Mouse (Mus musculus) lung, postnatal 0 days (tissue): ENCODE results near the gene Cyp2s1.
A peak's percentile ranks its signal among the peaks of the same experiment; 100 is the strongest.

Experiments used
- CTCF ChIP-seq: IDR thresholded peaks from 2 replicates; pipeline ENCODE4 v1.5.1; 2016; ENCODE audit warnings: antibody characterized with exemption, mild to moderate bottlenecking
- EP300 ChIP-seq: IDR thresholded peaks from 2 replicates; pipeline ENCODE4 v1.6.1; 2016; ENCODE audit warnings: antibody characterized with exemption, mild to moderate bottlenecking, control low read depth

DNA sequence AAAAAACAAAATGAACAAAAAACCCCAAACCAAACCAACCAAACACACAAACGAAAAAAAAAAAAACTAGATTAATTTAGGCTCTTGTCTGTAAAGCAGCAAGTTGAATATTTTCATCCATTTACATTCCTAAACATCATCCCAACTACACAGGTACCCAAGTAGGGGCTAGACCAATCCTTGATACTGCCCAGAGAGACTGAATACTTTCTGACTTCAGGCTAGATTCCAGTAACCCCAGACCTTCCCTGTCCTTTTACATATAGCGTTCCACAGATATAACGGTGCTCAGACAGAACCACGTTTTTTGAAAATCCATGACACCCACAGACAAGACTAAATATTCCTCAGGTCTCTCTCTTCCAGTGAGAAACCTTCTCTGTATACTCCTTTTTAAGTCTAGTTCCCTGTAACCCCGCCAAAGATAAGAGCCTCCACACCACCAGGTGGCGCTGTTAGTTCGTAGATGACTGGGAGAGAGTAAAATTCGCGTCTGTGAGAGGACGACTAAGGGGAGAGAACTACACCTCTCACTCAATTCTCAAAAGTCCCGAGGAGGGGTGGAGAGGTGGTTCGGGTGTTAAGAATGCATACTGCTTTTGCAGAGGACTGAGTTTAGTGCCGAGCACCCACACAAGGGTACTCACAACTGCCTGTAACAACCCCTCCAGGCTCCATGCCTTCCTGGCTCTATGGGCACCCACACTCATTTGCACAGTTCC lies 31.2 kb upstream of the Cyp2s1 start:
- peak; percentile 81 for TF ChIP-seq CTCF
- TF ChIP-seq EP300: no peak
